Mouse (Mus musculus) kidney, adult 2 months (tissue): ENCODE results near the gene Il34.

Experiments used
- CTCF ChIP-seq: fragments of 200-500 bp; conservative IDR thresholded peaks from 2 replicates; pipeline ENCODE4 v1.5.1; 2011; ENCODE audit warnings: low read depth, mild to moderate bottlenecking, control low read depth, low read length, moderate library complexity, mixed read lengths; ENCODE audit not compliant: insufficient read depth, insufficient read length
- POLR2A ChIP-seq: fragments of 200-500 bp; IDR thresholded peaks from one replicate; pipeline ENCODE4 v1.6.1; 2011; ENCODE audit warnings: low read depth, low read length, control low read depth

DNA sequence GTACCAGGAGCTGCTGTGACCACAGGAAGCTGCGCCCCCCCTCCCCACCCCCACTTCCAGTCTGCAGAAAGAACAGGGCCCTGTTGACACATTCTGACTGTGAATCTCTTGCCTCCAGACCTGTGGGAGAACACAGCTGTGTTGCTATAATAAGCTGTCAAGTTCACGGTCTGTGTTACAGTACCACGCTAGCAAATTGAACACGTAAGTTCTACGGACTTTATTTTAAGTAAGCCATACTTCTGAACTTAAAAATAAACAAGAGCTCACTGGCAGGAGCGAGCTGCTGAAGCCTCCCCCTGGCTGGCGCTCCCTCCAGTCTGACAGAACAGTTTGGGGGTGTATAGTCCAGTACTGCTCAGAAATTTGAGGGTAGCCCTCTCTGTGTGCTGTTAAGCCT, 33.3 kb downstream of the Il34 start:
- TF ChIP-seq POLR2A (no peak), CTCF (no peak)
